ENCODE assay signal across 20 mouse cellular contexts in the genomic region with DNA sequence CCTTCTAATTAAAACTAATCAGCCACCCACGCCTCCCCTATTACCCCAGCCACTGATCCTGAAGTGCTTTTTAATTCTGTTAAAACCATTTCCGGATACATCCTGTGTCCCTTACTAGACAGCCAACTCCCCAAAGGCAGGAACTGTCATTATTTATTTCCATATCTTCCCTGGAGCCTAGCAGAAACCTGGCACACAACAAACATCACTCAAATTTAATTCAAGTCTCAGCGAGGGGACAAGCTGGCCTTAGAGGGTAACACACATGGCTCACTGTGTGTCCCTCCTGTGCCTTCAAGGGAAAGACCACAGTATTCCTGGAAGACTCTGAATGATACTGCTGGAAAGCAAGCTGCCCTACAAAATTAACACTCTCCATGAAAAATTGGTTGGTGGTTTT.
"Had no signal": no experiment of that assay in that cellular context is flagged by ENCODE, and none has a peak within 500 bp of the region (broad histone marks: within the 10 kb centered on the region; RNA-seq: fewer than 3 reads in every experiment).

No protein-coding gene starts in this region.

- H3K27ac ChIP-seq: limb, embryonic 12.5 days; limb, embryonic 15.5 days; liver, embryonic 14.5 days; macrophage; midbrain, embryonic 13.5 days; neural tube, embryonic 13.5 days had no signal

- DNase-seq: kidney, adult 9 months; kidney, postnatal 14 days; kidney, postnatal 4 days; left cerebral cortex, postnatal 4 days; liver, postnatal 0 days; lung, embryonic 14.5 days; retina, postnatal 1 day; right cerebral cortex, postnatal 25 days; spleen, adult 18-20 months; thymus, adult 18-20 months; thymus, postnatal 36 days had no signal

- H3K9ac ChIP-seq: limb, embryonic 12.5 days; limb, embryonic 15.5 days; liver, embryonic 14.5 days; liver, postnatal 0 days; lung, embryonic 14.5 days; midbrain, embryonic 13.5 days; neural tube, embryonic 13.5 days had no signal

- H3K9me3 ChIP-seq: limb, embryonic 12.5 days; limb, embryonic 15.5 days; midbrain, embryonic 13.5 days; neural tube, embryonic 13.5 days had no signal

- H3K4me3 ChIP-seq: limb, embryonic 12.5 days; limb, embryonic 15.5 days; midbrain, embryonic 13.5 days; myocyte; neural tube, embryonic 13.5 days had no signal

- H3K27me3 ChIP-seq: limb, embryonic 12.5 days; limb, embryonic 15.5 days; midbrain, embryonic 13.5 days; neural tube, embryonic 13.5 days had no signal

- ATAC-seq: liver, postnatal 0 days; lung, postnatal 0 days; midbrain, embryonic 13.5 days had no signal

- H3K4me2 ChIP-seq: limb, embryonic 12.5 days; limb, embryonic 15.5 days; liver, embryonic 11.5 days; lung, embryonic 14.5 days; midbrain, embryonic 13.5 days; neural tube, embryonic 13.5 days had no signal

- H3K4me1 ChIP-seq: limb, embryonic 12.5 days; limb, embryonic 15.5 days; midbrain, embryonic 13.5 days had no signal

- H3K36me3 ChIP-seq: limb, embryonic 12.5 days; limb, embryonic 15.5 days; midbrain, embryonic 13.5 days; neural tube, embryonic 13.5 days had no signal
